Mouse (Mus musculus) skeletal muscle tissue, postnatal 0 days (tissue): ENCODE data around the gene Ralgapa2. TPM values are rescaled to one million over a fixed set of nuclear protein-coding genes. Genes with fewer than 3 reads are reported as not detected.

Source experiments
- polyA plus RNA-seq: library from polyadenylated mRNA; unstranded; fragments of >200 nt; fragmentation: Nextera tagmentation; extraction: Ambion mirVana; gene quantifications from 2 replicates; pipeline ENCODE4 v1.2.1, GENCODE M21; 2015

The Ralgapa2 gene
- polyA plus RNA-seq: 1.5 and 2.5 TPM in 2 replicates

GRCm38 (mm10) chr2:146511911-146512580 is at the start of gene Ralgapa2:
Gene Ralgapa2 (minus strand): TSS chr2:146512344.

GRCm38 (mm10) chr2:146221076-146221928 is 290.8 kb downstream of the Ralgapa2 start, which contains the start of gene Insm1:
Gene Insm1 (plus strand): TSS chr2:146221921.

